Mouse (Mus musculus) midbrain, embryonic 13.5 days (tissue): Measurements from ENCODE around the gene Dop1b. TPM values are rescaled to one million over a fixed set of nuclear protein-coding genes. Genes with fewer than 3 reads are reported as not detected.

Experiments used
- ATAC-seq: fragments of 200-750 bp; cut with Nextera tagmentation; 2 replicates; pipeline ENCODE4 v1.8.0; 2017; ENCODE audit warnings: mild to moderate bottlenecking, moderate TSS enrichment, moderate library complexity
- H3K27ac ChIP-seq: fragments of 300-500 bp; sonication (generic); 2 replicates; pipeline ENCODE4 v1.5.1; 2015; ENCODE audit warnings: inconsistent platforms, mild to moderate bottlenecking, moderate library complexity
- H3K27me3 ChIP-seq: fragments of 300-500 bp; sonication (generic); 2 replicates; pipeline ENCODE4 v1.6.1; 2015; ENCODE audit warnings: mild to moderate bottlenecking, inconsistent platforms
- H3K36me3 ChIP-seq: fragments of 300-500 bp; sonication (generic); 2 replicates; pipeline ENCODE4 v1.6.1; 2015; ENCODE audit warnings: mild to moderate bottlenecking, inconsistent platforms
- H3K4me1 ChIP-seq: fragments of 300-500 bp; sonication (generic); replicated peaks from 2 replicates; pipeline ENCODE4 v1.6.1; 2015; ENCODE audit warnings: inconsistent platforms
- H3K4me2 ChIP-seq: fragments of 300-500 bp; sonication (generic); replicated peaks from 2 replicates; pipeline ENCODE4 v1.6.1; 2015; ENCODE audit warnings: moderate library complexity, mild to moderate bottlenecking, inconsistent platforms
- H3K4me3 ChIP-seq: fragments of 300-500 bp; sonication (generic); replicated peaks from 2 replicates; pipeline ENCODE4 v1.5.1; 2015; ENCODE audit warnings: mild to moderate bottlenecking, inconsistent platforms
- H3K9ac ChIP-seq: fragments of 300-500 bp; sonication (generic); replicated peaks from 2 replicates; pipeline ENCODE4 v1.6.1; 2015; ENCODE audit warnings: mild to moderate bottlenecking, inconsistent platforms
- H3K9me3 ChIP-seq: fragments of 300-500 bp; sonication (generic); 2 replicates; pipeline ENCODE4 v1.6.1; 2016; ENCODE audit warnings: mild to moderate bottlenecking, inconsistent platforms
- WGBS: fragments of 180-500 bp; shearing (Covaris S2); methylation state at CpG from one replicate; pipeline ENCODE4 v1.1.7; 2015; 5-methylcytosine and 5-hydroxymethylcytosine counted together
- polyA plus RNA-seq: library from polyadenylated mRNA; unstranded; fragments of >200 nt; fragmentation: Nextera tagmentation; extraction: Ambion mirVana; gene quantifications from 2 replicates; pipeline ENCODE4 v1.2.1, GENCODE M21; 2015

Gene Dop1b
- polyA plus RNA-seq, 1 experiment from 2014 or later, result 32.4 TPM

DNA sequence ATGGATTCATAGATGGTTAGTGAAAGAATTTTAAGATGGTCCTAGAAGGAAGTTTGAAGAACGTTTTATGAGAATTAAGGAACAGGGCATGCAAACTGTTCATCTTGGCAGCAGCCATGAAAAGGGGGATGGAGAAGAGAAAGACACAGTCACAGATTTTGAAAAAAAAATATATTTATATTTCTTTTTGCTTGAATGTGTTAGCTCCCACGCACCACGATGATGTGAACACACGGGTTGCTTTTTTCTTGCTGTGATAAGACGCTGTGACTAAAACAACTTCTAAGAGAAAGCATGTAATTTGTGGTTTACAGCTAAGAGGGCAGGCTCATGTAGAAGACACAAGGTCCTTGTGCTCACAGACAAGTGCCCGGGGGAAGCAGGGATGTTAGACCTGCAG, 115.2 kb downstream of the Dop1b start:
- 0 out of 2 replicates have a peak, but pooled peaks cover 3% of the 10 kb centered on the region for H3K27me3 ChIP-seq
- no peak overlapping the region for H3K4me2 ChIP-seq
- peaks cover 8% of the 10 kb centered on the region; the same call in 1 of the 2 replicates for H3K9me3 ChIP-seq
- no peaks in the 10 kb centered on the region for H3K4me1 ChIP-seq
- no peak overlapping the region for H3K4me3 ChIP-seq
- 95% methylated on average over 6 of the region's 6 CpGs for WGBS
- H3K9ac ChIP-seq, result no peak overlapping the region
- no peaks in the 10 kb centered on the region for H3K36me3 ChIP-seq
- H3K27ac ChIP-seq, result no peak overlapping the region
- no peak for ATAC-seq

DNA sequence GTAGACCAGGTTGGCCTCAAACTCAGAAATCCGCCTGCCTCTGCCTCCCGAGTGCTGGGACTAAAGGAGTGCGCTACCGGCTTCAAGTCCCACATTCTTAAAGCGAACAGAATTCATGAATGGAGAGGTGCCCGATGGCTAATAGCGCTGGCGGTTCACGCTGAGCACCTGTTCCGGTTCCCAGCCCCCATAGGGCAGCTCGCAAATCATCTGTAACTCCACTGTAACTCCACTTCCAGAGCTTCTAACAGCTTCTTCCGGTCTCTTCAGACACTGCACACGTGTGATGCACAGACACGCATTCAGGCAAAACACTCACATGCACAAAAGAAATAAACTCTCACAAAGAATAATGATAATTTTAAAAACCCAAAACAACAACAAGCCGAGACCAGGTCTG, 117.8 kb downstream of the Dop1b start:
- H3K9me3 ChIP-seq, result no peaks in the 10 kb centered on the region
- no peak for ATAC-seq
- 0 out of 2 replicates have a peak, but pooled peaks cover 3% of the 10 kb centered on the region for H3K27me3 ChIP-seq
- H3K4me3 ChIP-seq, result no peak overlapping the region
- no peak overlapping the region for H3K4me2 ChIP-seq
- H3K4me1 ChIP-seq, result peaks cover 15% of the 10 kb centered on the region
- H3K9ac ChIP-seq, result no peak overlapping the region
- WGBS, result 94% methylated on average over 15 of the region's 15 CpGs
- H3K36me3 ChIP-seq, result no peaks in the 10 kb centered on the region
- H3K27ac ChIP-seq, result no peak overlapping the region

DNA sequence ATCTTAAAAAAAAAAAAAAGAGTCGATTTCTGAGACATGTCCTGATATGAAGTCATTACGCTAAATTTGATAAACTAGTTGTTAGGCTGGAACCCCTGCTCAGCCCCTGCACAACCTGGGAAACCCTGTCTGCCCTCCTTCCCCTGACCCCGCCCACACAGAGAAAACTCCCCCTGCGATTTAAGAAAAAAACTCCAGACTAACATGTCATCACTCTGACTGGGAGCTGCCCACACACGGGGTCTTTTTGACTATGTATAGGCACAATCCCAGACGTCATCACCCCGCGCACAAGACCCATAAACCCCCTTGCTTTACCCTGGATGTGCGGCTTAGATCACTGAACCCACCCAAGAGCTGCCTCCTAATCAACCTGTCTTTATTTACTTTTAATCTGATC, 118.4 kb downstream of the Dop1b start:
- ATAC-seq, result no peak
- WGBS, result 90% methylated on average over 9 of the region's 9 CpGs

DNA sequence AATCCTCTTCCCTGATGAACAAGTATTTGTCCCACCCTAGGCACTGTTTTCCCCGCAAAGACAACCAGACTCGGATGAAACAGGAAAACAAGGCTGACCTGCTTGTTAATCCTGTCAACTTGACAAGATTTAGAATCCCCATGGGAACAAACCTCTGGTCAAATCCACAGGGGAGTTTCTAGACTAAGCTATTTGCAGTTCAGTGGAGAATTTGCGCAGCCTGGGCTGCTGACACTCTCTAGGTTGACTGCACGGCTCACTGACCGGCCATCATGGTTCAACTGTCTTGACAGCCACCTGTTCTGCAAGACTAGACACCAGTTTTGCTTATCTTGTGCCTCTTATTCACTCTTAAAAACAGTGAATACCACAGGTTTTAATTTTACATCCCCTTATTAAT, 119.2 kb downstream of the Dop1b start:
- Histone ChIP-seq H3K27ac (no peak overlapping the region), H3K9ac (no peak overlapping the region), H3K36me3 (no peaks in the 10 kb centered on the region), H3K4me3 (no peak overlapping the region), H3K27me3 (0 out of 2 replicates have a peak, but pooled peaks cover 3% of the 10 kb centered on the region), H3K4me1 (peaks cover 15% of the 10 kb centered on the region), H3K4me2 (no peak overlapping the region), H3K9me3 (no peaks in the 10 kb centered on the region)
- ATAC-seq, result no peak
- WGBS, result 65% methylated on average over 5 of the region's 5 CpGs

More for the DNA sequence above, 118.4 kb downstream of the Dop1b start:
- H3K27me3 ChIP-seq, result 0 out of 2 replicates have a peak, but pooled peaks cover 3% of the 10 kb centered on the region
- H3K4me1 ChIP-seq, result peaks cover 15% of the 10 kb centered on the region
- H3K36me3 ChIP-seq, result no peaks in the 10 kb centered on the region
- H3K9me3 ChIP-seq, result no peaks in the 10 kb centered on the region
- no peak overlapping the region for H3K27ac ChIP-seq
- no peak overlapping the region for H3K4me2 ChIP-seq
- H3K9ac ChIP-seq, result no peak overlapping the region
- no peak overlapping the region for H3K4me3 ChIP-seq

DNA sequence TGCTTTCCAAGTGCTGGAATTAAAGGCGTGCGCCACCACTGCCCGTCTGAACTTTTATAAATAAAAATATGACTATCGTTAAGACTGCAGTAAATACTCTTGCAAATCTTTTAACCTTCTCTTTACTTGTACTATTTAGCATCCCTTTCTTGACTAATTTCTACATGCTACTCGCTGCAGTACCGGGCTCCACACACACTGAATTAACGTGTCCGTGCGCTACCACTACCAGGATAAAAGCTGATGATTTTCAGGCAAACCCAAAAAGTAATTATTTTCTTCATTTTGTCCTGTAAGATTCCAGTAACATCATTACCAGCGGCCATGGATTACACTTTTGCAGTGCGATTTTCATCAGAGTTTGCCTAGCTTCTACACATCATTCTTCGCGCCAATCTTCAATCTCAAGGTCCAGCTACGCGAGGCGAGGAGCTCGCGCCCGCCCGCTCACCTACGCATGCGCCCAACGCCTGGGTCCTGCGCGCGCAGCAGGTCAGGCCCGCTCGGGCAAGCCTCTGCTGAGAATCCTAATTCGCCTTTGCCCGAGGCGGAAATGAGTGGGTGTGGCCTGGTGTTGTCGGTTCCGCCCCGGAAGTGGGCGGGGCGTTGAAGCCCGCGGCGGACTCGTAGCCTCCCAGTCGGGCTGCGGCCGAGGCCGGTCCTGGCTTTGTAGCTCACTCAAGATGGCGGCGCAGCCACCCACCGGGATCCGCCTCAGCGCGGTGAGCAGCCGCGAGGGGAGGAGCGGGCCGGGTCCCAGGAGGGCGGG, 120.1 kb downstream of the Dop1b start, which contains the start of gene Morc3:
Gene Morc3, plus strand, starts transcription at position 495 of the 769 bp plus-strand sequence.
- Histone ChIP-seq H3K27ac (peak within 1 kb of the TSS; percentile 94), H3K4me1 (peaks cover 15% of the 10 kb centered on the region), H3K36me3 (0 out of 2 replicates have a peak, but pooled peaks cover 4% of the 10 kb centered on the region), H3K9ac (peak within 1 kb of the TSS; percentile 94), H3K4me2 (peak within 1 kb of the TSS; percentile 91), H3K4me3 (peak within 1 kb of the TSS; percentile 98), H3K9me3 (no peaks in the 10 kb centered on the region), H3K27me3 (0 out of 2 replicates have a peak, but pooled peaks cover 3% of the 10 kb centered on the region)
- WGBS, result 13% methylated on average over 55 of the region's 55 CpGs
- ATAC-seq, result peak; percentile 98

DNA sequence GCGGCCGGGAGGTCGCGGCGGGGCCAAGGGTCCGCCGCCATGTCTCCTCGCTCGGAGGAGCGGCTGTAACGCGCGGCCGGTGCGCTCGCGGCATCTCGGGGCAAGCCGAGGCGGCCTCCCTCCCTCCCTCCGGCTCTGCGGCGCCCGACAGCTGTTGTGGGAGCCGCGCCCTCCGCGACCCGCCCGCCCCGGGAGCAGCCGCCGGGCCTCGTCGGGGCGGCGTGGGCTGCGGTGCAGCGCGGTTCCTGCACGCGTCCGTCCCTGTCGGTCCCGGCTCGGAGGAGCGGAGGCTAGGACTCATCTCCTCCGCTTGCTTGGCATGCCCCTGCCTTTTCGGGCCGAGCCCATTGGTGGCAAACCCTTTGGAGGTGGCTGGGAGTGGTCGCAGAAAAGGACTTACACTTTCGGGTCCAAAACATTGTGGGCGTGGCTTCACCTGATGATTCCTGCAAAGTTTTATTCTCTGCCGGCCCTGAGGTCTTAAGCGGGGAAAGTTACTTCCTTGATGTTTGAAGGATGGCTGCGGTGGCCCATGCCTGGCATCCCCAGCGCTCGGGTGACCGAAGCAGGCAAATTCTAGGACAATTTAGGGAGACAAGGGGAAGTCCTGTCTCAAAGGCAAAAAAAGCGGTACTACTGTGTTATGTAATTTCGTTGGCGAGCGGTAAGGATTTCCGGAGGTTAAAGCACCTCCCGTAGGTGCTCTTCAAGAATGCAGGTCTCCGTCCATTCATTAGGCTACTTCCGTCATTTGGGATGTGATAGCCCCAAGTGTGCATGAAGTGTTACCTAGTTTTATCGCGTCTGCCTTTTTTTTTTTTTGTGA, 121.0 kb downstream of the Dop1b start:
- Histone ChIP-seq H3K9me3 (no peaks in the 10 kb centered on the region), H3K36me3 (0 out of 2 replicates have a peak, but pooled peaks cover 4% of the 10 kb centered on the region), H3K4me2 (peak overlapping the region; percentile 91), H3K9ac (peak overlapping the region; percentile 94), H3K4me3 (peak overlapping the region; percentile 98), H3K27ac (peak overlapping the region; percentile 94), H3K4me1 (peaks cover 15% of the 10 kb centered on the region), H3K27me3 (0 out of 2 replicates have a peak, but pooled peaks cover 3% of the 10 kb centered on the region)
- WGBS, result 2% methylated on average over 40 of the region's 69 CpGs
- peak; percentile 74 for ATAC-seq

DNA sequence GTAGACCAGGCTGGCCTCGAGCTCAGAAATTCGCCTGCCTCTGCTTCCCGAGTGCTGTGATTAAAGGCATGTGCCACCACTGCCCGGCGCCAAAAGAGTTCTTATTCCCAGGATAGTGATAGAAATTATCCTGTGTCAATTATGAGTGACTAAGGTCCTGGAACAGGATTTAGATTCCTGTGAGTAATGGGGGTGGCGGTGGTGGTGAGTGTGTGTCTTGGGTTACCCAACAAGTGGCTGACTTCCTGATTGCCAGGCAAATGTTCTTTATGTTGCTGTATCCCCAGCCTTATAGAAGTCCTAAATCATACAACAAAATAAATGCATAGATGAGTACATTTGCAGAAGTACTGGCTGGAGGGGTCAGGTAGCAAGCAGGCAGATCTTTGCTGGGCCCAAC, 121.8 kb downstream of the Dop1b start:
- peak overlapping the region; percentile 98 for H3K4me3 ChIP-seq
- H3K4me2 ChIP-seq, result peak overlapping the region; percentile 91
- H3K4me1 ChIP-seq, result peaks cover 15% of the 10 kb centered on the region
- no peak overlapping the region for H3K9ac ChIP-seq
- 95% methylated on average over 6 of the region's 6 CpGs for WGBS
- 0 out of 2 replicates have a peak, but pooled peaks cover 4% of the 10 kb centered on the region for H3K36me3 ChIP-seq
- 0 out of 2 replicates have a peak, but pooled peaks cover 3% of the 10 kb centered on the region for H3K27me3 ChIP-seq
- H3K27ac ChIP-seq, result no peak overlapping the region
- ATAC-seq, result no peak
- H3K9me3 ChIP-seq, result no peaks in the 10 kb centered on the region

DNA sequence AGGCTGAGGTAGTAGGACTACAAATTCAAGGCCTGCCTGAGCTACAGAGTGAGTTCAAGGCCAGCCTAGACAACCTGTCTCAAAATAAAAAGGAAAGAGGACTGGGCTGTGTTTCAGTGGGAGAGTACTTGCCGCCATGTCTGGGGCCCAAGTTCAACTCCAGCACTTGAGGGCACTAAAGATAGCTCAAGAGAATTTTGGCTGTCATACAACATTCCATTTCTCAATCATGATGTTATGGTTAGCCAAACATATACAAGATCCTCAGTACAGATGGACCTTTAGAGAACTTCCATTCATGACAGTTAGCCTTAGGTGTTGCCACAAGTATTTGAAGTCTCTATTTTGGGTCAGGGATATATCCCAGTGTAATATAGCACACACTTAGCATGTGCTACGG, 122.4 kb downstream of the Dop1b start:
- no peak for ATAC-seq
- Histone ChIP-seq H3K9me3 (no peaks in the 10 kb centered on the region), H3K9ac (no peak overlapping the region), H3K36me3 (0 out of 2 replicates have a peak, but pooled peaks cover 4% of the 10 kb centered on the region), H3K4me1 (peaks cover 15% of the 10 kb centered on the region), H3K4me3 (0 out of 2 replicates have a peak overlapping the region, but pooled peaks have one; percentile 2), H3K4me2 (peak overlapping the region; percentile 91; the same call in 1 of the 2 replicates), H3K27me3 (0 out of 2 replicates have a peak, but pooled peaks cover 3% of the 10 kb centered on the region), H3K27ac (no peak overlapping the region)
- 100% methylated on average over 2 of the region's 2 CpGs for WGBS

DNA sequence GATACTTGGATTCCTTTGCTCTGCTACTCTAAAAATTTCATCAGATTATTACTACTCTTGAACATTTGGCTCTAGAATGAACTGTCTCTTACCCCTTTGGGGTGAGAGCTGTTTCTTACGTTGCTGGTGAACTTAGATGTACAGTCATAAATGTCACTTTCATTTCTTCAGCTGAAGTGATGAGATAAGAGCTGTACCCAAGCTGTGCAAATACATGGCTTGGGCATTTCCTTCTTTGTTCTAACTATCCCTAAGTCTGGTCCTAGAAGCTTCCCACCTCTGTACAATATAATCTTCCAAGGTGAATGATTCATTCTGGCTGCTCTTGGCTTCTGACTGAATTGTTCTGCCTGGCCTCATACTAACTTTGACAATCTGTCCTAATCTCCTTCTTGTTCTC, 127.3 kb downstream of the Dop1b start:
- Histone ChIP-seq H3K4me1 (peaks cover 2% of the 10 kb centered on the region), H3K4me2 (no peak overlapping the region), H3K36me3 (0 out of 2 replicates have a peak, but pooled peaks cover 4% of the 10 kb centered on the region), H3K4me3 (no peak overlapping the region), H3K9ac (no peak overlapping the region), H3K27ac (no peak overlapping the region), H3K27me3 (no peaks in the 10 kb centered on the region), H3K9me3 (no peaks in the 10 kb centered on the region)
- WGBS, result 98% methylated on average over 1 of the region's 1 CpGs
- ATAC-seq, result no peak

DNA sequence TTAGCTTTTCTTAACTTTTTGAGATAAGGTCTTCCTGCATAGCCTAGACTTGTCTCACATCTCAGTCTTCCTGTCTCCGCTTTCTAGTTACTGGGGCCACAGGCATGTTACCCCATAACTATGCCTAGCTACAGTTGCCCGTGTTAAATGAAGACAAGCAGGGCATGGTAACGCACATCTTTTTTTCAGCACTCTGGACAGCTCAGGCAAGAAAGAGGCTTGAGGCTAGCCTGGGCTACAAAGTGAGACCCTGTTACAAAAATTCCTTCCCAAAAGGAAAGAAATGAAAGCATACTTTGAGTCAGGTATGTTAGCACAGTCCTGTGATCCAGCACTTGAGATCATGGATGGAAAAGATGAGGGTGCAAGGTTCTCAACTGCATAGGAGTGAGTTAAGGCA, 138.8 kb downstream of the Dop1b start:
- Histone ChIP-seq H3K9ac (no peak overlapping the region), H3K27me3 (no peaks in the 10 kb centered on the region), H3K27ac (no peak overlapping the region), H3K9me3 (no peaks in the 10 kb centered on the region), H3K36me3 (peaks cover 91% of the 10 kb centered on the region), H3K4me2 (no peak overlapping the region), H3K4me3 (no peak overlapping the region), H3K4me1 (no peaks in the 10 kb centered on the region)
- ATAC-seq, result no peak
- 95% methylated on average over 3 of the region's 3 CpGs for WGBS

DNA sequence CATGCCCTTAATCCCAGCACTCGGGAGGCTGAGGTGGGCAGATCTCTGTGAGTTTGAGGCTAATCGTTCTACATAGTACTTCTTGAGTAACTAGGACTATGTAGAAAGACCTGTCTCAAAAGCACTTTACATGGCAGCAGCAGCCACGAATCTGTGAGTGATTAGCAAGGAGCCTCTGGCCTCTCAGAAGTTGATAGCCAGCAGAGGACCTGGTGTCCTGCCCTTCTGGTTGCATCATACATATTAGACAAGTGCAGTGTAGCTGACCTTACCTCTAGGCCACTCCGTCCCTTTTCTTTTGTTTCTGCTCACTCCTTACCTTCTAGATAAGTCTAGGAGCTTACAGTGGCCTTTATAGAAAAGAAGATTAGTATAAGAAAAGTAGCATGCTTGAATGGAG, 148.3 kb downstream of the Dop1b start:
- WGBS, result 92% methylated on average over 4 of the region's 4 CpGs
- Histone ChIP-seq H3K9ac (no peak overlapping the region), H3K9me3 (no peaks in the 10 kb centered on the region), H3K4me3 (no peak overlapping the region), H3K4me2 (no peak overlapping the region), H3K27ac (no peak overlapping the region), H3K36me3 (peaks cover 82% of the 10 kb centered on the region), H3K4me1 (no peaks in the 10 kb centered on the region), H3K27me3 (no peaks in the 10 kb centered on the region)
- ATAC-seq, result no peak
